Mouse (Mus musculus): Measurements from ENCODE around the gene Gm42417.

GRCm38 (mm10) chr1:36567818-36568603 is 28.8 kb upstream of the Gm42417 start:
- no peak for TF ChIP-seq EP300 (optimal IDR thresholded peaks at IDR 0.05)
- TF ChIP-seq CTCF (IDR thresholded peaks at IDR 0.05; ENCODE audit: low read depth), result no peak
